Mouse (Mus musculus) 3134 (cell line): ENCODE measurements at regions not wholly inside any gene's neighbourhood (a gene's known extent, or its start where the extent isn't known, plus 50 kb on each side); places are given as distances from the start of the nearest gene placed in this dataset.

Source experiments
- DNase-seq: peaks from one replicate; pipeline ENCODE4 v3.0.0-alpha.2; 2011; ENCODE audit warnings: low spot score; ENCODE audit not compliant: insufficient read length; ENCODE audit errors: extremely low read depth

- no peak for DNase-seq
Observed at GRCm38 (mm10) chr3:104712711-104713110, 68.1 kb upstream of the Ppm1j start.

DNA sequence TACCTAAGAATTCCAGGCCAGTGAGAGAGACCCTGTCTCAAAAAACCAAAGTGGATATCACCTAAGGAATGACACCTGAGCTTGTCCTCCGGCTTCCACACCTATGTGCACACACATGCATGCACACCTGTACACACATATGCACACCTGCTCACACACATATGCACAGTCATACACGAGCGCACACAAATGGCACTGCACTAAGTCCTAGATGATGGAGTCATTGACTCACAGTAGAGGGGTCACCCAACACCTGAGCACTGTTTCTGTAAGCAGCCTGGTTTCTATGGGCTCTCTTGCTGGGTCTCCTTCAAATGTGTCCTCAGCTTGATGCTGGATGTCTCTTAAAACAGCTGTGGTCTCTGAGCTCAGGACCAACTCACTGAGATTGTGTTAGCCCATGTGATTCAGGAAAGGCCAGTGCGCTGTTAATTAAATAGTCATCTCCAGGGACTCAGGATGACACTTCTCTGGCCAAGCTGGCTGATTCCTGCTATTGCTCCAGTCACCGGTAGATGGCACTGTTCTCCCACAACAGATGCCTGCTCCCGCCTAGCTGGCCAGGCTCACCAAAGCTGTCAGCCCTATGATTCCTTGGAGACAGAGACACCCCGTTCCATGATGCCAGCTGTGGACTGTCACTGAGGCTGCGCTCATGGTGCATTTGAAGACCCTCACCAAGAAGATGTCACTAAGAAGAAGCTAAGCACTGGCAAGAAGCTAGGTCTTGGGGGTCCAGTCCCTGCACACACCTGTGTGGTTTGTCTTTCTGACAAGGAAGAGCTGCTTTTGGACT, 66.8 kb upstream of the Ppm1j start:
- peak; percentile 58 for DNase-seq

DNA sequence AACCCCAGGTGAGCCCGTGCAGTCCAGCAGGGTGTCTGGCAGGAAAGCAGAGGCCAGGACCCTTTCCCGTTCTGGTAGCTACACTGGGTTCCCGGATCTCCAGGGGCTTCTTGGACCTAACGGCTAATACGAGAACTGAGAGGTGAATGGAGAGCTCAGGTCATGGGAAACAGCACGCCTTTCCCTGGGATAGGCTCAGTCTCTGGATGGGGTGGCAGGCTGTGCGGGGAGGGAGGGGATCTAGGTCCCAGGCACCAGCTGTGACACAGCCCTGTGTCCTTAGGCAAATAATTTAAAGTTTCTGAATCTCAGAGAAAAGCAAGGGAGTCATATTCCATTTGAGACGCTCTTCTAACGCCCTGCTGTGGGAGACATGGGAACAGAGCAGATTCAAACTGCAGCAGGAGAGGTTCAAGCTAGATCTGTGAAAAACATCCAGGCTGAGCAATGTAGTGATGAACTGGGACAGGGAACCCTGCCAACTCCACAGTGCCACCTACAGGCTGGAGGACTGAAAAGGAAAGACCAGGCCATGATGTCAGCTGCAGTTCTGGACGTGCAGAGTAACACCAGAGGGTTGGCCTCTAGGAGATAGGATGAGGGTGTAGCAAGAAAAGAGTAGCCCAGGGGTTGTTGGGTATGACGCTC, 66.1 kb upstream of the Ppm1j start:
- DNase-seq: peak; percentile 69
